Mouse (Mus musculus) mouse embryonic stem cell (cell line): ENCODE data around the gene Dram1.

ENCODE experiments used
- in situ Hi-C, 2 experiments: fragments of 300-500 bp; cut with MboI; formaldehyde crosslinking; loops; 1 replicate in 1 of 2; 3 replicates in 1 of 2; pipeline ENCODE4 v1.14.3; 2019 to 2020; ENCODE audit warnings: low sequenced_read_pairs in 2 of 2, low pct_unique_long_range_greater_than_20kb in 1 of 2, mixed read lengths in 1 of 2; ENCODE audit not compliant: unreplicated experiment in 1 of 2

Gene Dram1

GRCm38 (mm10) chr10:88391495-88391894 lies 12.6 kb upstream of the Dram1 start:
- in situ Hi-C loops = loop anchor here in 1 of 2 experiments (25.0 kb wide), 1 partner anchor 346 kb away; the partner anchor contains the start of gene Arl1

DNA sequence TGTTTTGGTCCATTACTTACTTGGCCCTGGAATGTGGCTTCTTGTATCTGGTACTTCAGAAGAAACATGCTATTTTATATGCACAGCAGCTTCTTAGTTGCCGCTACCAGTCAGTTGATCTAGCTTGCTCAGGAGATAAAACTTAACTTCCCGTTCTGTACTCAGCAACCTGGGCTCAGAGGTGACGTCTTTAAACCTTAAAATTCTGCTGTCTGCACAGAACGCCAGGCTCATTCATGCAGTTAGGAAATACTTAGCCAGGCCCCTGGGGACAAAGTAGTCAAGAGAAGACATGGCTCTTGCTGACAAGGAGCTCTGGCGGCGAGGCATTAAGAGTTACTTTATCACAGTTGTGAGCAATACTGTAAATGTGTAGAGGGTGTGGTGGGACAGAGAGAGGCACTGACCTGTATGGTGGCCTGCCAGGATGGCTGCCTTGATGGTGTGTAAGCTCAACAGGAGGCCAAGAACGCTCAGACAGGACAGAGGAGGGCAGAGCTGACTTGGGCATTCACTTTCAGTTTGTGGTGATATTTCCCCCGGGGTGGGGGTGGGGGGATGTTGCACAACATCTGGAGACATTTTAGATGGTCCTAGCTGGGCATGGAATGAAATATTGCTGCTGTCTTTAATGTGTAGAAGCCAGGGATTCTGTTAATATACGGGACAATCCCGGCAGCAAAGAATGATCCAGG lies 11.4 kb upstream of the Dram1 start:
- in situ Hi-C loops = loop anchor here in 1 of 2 experiments (25.0 kb wide), 1 partner anchor 347 kb away; the partner anchor contains the start of gene Arl1

DNA sequence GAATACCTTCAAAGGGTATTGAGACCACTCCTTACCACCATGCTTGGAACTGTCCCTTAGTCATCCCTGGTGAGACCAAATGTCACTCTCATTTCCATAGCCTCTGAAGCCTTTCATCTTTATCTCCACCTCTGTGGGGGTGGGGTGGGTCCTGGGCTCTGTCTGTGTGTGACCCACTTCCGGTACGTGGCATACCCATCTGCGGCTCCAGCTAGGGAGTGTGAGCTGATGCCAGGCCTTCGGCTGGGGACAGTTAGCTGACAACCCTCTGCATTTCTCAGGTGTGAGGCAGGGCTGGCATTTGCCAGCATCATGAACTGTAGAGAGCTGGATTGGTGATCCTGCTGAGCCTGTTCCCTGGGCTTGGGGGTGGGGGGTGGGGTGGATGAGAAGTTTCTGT lies 10.7 kb upstream of the Dram1 start:
- in situ Hi-C loops = loop anchor here in 1 of 2 experiments (25.0 kb wide), 1 partner anchor 348 kb away; the partner anchor contains the start of gene Arl1

GRCm38 (mm10) chr10:88386251-88386650 lies 7.4 kb upstream of the Dram1 start:
- in situ Hi-C loops = loop anchor here in 1 of 2 experiments (25.0 kb wide), 1 partner anchor 351 kb away; the partner anchor contains the start of gene Arl1

- in situ Hi-C loops = loop anchor here in 1 of 2 experiments (25.0 kb wide), 1 partner anchor 352 kb away; the partner anchor contains the start of gene Arl1
Measured at GRCm38 (mm10) chr10:88385758-88386157, 6.9 kb upstream of the Dram1 start.

DNA sequence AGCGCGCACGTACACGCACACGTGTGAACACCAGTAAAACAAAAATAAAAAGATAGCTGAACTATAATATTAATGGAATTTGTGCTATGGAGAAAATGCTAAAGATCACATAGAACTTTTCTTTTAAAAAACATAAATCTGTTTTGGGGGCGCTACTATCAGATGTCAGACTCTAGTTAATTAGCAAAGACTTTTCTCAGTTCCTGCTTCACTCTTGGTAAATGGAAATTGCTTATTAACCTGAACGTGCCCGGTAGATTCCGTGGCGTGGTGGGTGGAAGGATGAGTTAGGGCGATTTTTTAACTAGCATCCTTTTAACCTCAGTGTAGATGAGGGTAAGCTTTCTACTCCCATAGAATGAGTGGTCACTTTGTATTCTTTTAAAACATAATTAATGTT lies 6.4 kb upstream of the Dram1 start:
- in situ Hi-C loops = loop anchor here in 1 of 2 experiments (25.0 kb wide), 1 partner anchor 352 kb away; the partner anchor contains the start of gene Arl1

DNA sequence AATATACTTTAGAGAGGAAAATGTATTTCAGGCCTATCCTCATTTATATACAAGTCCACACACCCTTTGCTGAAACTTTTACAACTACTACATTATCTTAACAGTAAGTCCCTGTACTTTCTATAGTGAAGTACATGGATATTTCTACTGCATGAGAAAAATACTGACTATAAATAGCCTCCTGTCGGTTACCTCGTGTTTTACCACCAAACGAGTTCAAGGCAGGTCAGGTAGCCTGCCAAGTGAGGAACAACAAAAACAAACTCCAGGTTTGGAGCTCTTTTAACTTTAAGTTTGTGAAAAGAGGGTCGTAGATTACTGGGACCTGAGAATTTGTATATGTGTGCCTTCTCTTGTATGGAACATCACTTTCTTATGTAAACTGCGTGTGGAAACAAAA lies 5.2 kb upstream of the Dram1 start:
- in situ Hi-C loops = loop anchor here (5.0 to 25.0 kb wide), 2 partner anchors 43 to 353 kb away; partner anchors contain the start of gene Arl1 (in 1 of the 2)

DNA sequence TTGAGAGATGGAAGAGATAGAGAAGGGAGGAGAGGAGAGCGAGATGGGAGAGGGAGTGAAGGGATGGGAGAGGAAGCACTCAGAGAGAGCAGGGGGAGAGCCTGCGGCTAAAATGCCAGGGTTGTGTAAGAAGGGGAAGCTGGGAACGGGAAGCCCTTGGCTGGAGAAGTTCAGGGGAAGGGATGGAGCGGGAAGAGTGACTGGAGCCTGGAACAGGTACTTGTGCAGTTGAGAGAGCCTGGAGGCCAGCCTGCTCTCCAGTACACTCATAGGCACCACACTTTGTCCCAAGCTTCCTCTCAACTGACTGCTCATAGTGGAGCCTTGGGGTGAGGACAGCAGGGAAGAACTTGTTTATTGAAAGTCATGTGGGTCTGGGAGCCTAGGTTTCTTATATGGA lies 4.6 kb upstream of the Dram1 start:
- in situ Hi-C loops = loop anchor here (5.0 to 25.0 kb wide), 2 partner anchors 44 to 354 kb away; partner anchors contain the start of gene Arl1 (in 1 of the 2)

DNA sequence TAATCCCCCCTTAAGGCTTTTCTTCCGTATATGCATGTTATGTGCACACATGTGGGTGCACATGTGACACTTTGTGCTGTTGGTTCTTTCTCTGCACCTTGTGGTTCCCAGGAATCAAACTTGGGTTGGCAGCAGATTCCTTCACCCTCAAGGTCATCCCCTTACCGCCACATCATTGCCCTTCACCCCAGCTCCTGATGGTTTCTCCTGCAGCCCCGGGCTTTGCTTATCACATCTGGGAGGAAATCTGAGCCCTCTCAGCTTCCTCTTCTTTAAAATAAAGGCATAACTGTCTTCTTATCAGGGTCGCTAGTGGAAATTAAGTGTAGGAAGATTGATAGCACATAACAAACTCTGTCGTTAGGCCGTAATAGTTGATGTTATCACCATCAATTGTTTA lies 3.1 kb upstream of the Dram1 start:
- in situ Hi-C loops = loop anchor here (5.0 to 25.0 kb wide), 2 partner anchors 45 to 355 kb away; partner anchors contain the start of gene Arl1 (in 1 of the 2)

GRCm38 (mm10) chr10:88381286-88381685 lies 2.4 kb upstream of the Dram1 start:
- in situ Hi-C loops = loop anchor here (5.0 to 25.0 kb wide), 2 partner anchors 46 to 356 kb away; partner anchors contain the start of gene Arl1 (in 1 of the 2)

DNA sequence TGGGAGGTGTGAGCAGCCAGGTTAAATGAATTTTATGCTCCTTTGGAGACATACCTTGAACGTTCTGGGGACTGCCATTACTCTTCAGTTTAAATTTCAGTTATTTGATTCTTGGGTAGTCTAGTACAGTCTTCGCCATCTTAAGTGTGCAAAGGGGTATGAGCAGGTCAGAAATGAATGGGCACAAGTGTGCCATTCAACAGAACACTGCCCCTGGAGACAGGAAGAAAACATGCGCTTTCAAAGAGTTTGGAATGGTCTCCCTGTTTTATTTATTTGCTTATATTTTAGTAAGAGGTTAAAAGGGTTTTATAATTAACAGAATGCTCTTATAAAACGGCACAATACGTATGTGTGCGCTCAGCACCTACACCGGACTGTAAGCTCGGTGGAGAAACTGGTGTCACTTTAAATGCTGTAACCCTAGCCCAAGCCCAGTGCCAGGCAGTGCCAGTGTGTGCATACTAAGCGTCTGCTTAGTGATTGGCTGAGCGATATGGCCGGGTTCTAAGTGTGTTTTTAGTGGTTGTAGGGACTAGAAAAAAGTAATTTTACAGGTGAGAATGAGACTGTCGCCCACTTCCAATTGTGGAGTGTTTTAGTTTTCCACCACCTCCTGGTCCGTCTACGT lies 1.7 kb upstream of the Dram1 start:
- in situ Hi-C loops = loop anchor here (5.0 to 25.0 kb wide), 2 partner anchors 47 to 357 kb away; partner anchors contain the start of gene Arl1 (in 1 of the 2)

- in situ Hi-C loops = loop anchor here (5.0 to 25.0 kb wide), 2 partner anchors 47 to 357 kb away; partner anchors contain the start of gene Arl1 (in 1 of the 2)
Measured at GRCm38 (mm10) chr10:88380002-88380401, 1.1 kb upstream of the Dram1 start.

GRCm38 (mm10) chr10:88377666-88378065 lies 1.2 kb downstream of the Dram1 start:
- in situ Hi-C loops = loop anchor here (10.0 to 25.0 kb wide), 2 partner anchors 347 to 360 kb away; partner anchors contain the start of gene Arl1 (in 1 of the 2)

DNA sequence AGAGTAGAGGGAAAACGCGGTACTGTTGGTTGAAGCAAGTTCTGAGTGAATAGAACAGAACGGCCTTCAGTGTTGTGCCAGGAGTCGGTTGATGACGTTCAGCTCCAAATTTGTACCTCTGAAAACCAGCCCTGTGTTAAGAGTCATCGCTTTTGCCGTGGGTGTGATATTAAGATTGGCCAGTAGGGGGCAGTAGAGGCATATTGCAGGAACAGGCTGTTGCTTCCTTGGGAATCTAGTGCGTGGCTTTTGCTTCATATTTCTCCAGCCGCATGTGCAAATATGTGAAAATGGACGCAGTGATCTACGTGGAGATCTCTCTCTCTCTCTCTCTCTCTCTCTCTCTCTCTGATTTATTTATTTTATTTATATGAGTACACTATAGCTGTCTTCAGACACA lies 2.1 kb downstream of the Dram1 start:
- in situ Hi-C loops = loop anchor here (10.0 to 25.0 kb wide), 2 partner anchors 348 to 361 kb away; partner anchors contain the start of gene Arl1 (in 1 of the 2)

- in situ Hi-C loops = loop anchor here (10.0 to 25.0 kb wide), 2 partner anchors 350 to 362 kb away; partner anchors contain the start of gene Arl1 (in 1 of the 2)
Measured at GRCm38 (mm10) chr10:88374984-88375383, 3.9 kb downstream of the Dram1 start.

DNA sequence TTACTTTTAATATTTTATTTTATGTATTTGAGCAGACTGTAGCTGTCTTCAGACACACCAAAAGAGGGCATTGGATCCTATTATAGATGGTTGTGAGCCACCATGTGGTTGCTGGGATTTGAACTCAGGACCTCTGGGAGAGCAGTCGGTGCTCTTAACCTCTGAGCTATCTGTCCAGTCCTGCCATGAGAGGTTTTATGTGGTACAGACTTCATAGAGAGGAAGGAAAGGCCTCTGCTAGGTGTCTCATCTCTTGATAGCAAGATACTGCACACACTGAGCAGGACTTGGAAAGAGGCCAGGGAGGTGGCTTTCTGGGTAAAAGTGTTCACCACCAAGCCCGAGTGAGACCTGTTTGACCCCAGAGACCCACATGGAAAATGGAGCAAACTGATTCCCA lies 5.9 kb downstream of the Dram1 start:
- in situ Hi-C loops = loop anchor here in 1 of 2 experiments (10.0 kb wide), 1 partner anchor 352 kb away; no protein-coding TSS in a partner anchor

DNA sequence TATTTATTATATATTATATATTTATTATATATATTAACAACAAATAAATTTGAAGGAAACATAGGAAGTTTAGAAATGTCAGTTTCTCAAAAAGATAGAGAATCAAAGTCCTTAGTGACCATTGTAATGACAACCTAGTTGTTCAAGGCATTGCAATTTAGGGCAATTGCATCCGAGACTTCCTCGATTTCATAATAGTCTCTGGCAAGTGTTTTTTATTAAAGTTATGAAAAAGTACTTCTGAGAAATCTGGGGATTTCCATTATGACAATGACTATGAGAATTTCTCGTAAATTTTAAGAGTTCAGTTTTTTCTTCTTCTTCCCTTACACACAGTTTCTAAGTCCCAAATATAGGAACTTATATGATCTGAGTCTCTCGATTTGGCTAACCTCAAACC lies 6.4 kb downstream of the Dram1 start:
- in situ Hi-C loops = loop anchor here in 1 of 2 experiments (10.0 kb wide), 1 partner anchor 352 kb away; no protein-coding TSS in a partner anchor

DNA sequence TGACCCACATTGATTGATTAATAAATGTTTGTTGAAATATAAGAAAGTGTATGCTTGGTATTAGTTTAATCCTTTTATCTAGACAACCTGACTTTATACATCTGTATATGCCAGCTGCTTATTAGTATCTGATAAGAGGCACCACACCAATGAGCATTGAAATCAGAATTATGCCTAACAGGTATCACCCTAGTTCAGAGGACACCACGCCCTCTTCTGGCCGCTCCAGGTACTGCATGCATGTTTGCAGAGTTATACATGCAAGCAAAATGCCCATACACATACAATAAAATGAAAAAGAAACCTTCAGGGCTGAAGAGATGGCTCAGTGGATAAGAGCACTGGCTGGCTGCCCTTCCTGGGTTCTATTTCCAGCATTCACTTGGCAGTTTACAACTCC lies 7.1 kb downstream of the Dram1 start:
- in situ Hi-C loops = loop anchor here in 1 of 2 experiments (10.0 kb wide), 1 partner anchor 353 kb away; no protein-coding TSS in a partner anchor
